Mouse (Mus musculus) gastrocnemius, postnatal 14 days (tissue): ENCODE data around the gene Rnf157. TPM values are rescaled to one million over a fixed set of nuclear protein-coding genes. Genes with fewer than 3 reads are reported as not detected.

Source experiments
- DNase-seq: peaks from one replicate; pipeline ENCODE4 v3.0.0; 2021; ENCODE audit warnings: mixed read lengths
- intact Hi-C: fragments of 180-260 bp; cut with DNase I; formaldehyde crosslinking; loops from one replicate; pipeline ENCODE4 v1.15.1; 2025; ENCODE audit warnings: low total_unique reads
- total RNA-seq, 2 experiments: library from RNA; stranded (reverse); gene quantifications; 2 replicates each; pipeline ENCODE4 v1.2.3; 2021

The Rnf157 gene
- total RNA-seq, 2 experiments from 2014 or later, result 38.3 to 48.7 TPM

GRCm38 (mm10) chr11:116329314-116330210 lies 83.3 kb downstream of the Rnf157 start:
- intact Hi-C loops, result loop anchor here (5.0 kb wide), 1 partner anchor 43 kb away; no protein-coding TSS in a partner anchor
- DNase-seq, result no peak

- intact Hi-C loops, result loop anchor here (5.0 kb wide), 1 partner anchor 45 kb away; no protein-coding TSS in a partner anchor
- no peak for DNase-seq
Observed at GRCm38 (mm10) chr11:116326963-116327603, 85.7 kb downstream of the Rnf157 start.

- intact Hi-C loops, result loop anchor here (2.0 kb wide), 1 partner anchor 128 kb away; no protein-coding TSS in a partner anchor
- peak; percentile 91 for DNase-seq
Observed at GRCm38 (mm10) chr11:116318719-116319659, 93.8 kb downstream of the Rnf157 start.

GRCm38 (mm10) chr11:116312359-116312758 lies 100.5 kb downstream of the Rnf157 start:
- DNase-seq, result no peak
- intact Hi-C loops, result no loop called here

GRCm38 (mm10) chr11:116311169-116311568 lies 101.7 kb downstream of the Rnf157 start:
- no peak for DNase-seq
- intact Hi-C loops, result no loop called here

- intact Hi-C loops, result no loop called here
- no peak for DNase-seq
Observed at GRCm38 (mm10) chr11:116309601-116310000, 103.2 kb downstream of the Rnf157 start.

- DNase-seq, result no peak
- intact Hi-C loops, result no loop called here
Observed at GRCm38 (mm10) chr11:116307762-116308531, 104.9 kb downstream of the Rnf157 start.

- no peak for DNase-seq
Observed at GRCm38 (mm10) chr11:116307019-116307725, 105.7 kb downstream of the Rnf157 start, which contains the start of gene Exoc7. Gene Exoc7, minus strand, starts transcription at chr11:116307233.

GRCm38 (mm10) chr11:116306126-116306982 lies 106.5 kb downstream of the Rnf157 start:
- peak; percentile 95 for DNase-seq
- intact Hi-C loops, result no loop called here

More at GRCm38 (mm10) chr11:116307019-116307725, 105.7 kb downstream of the Rnf157 start, which contains the start of gene Exoc7:
- intact Hi-C loops, result no loop called here

- DNase-seq, result no peak
- intact Hi-C loops, result no loop called here
Observed at GRCm38 (mm10) chr11:116305423-116305822, 107.4 kb downstream of the Rnf157 start.

- DNase-seq, result no peak
- intact Hi-C loops, result no loop called here
Observed at GRCm38 (mm10) chr11:116298621-116299020, 114.2 kb downstream of the Rnf157 start.

- DNase-seq, result no peak
- intact Hi-C loops, result no loop called here
Observed at GRCm38 (mm10) chr11:116298221-116298620, 114.6 kb downstream of the Rnf157 start.

- no peak for DNase-seq
- intact Hi-C loops, result no loop called here
Observed at GRCm38 (mm10) chr11:116297017-116297416, 115.8 kb downstream of the Rnf157 start.

GRCm38 (mm10) chr11:116296191-116296734 lies 116.6 kb downstream of the Rnf157 start:
- intact Hi-C loops, result no loop called here
- peak; percentile 48 for DNase-seq

- DNase-seq, result peak; percentile 55
- intact Hi-C loops, result loop anchor here (2.0 kb wide), 1 partner anchor 68 kb away; no protein-coding TSS in a partner anchor
Observed at GRCm38 (mm10) chr11:116294319-116294718, 118.5 kb downstream of the Rnf157 start.

GRCm38 (mm10) chr11:116293538-116294137 lies 119.2 kb downstream of the Rnf157 start:
- intact Hi-C loops, result loop anchor here (2.0 kb wide), 1 partner anchor 67 kb away; no protein-coding TSS in a partner anchor

More at GRCm38 (mm10) chr11:116293538-116294137, 119.2 kb downstream of the Rnf157 start:
- no peak for DNase-seq
